26 mouse cellular contexts compared by ENCODE assay signal in genomic region chr3:148107031-148107430, GRCm38 (mm10).
"Had no signal": no experiment of that assay in that cellular context is flagged by ENCODE, and none has a peak within 500 bp of the region (broad histone marks: within the 10 kb centered on the region; RNA-seq: fewer than 3 reads in every experiment).

No protein-coding gene starts in this region.

- ATAC-seq: hindbrain, embryonic 16.5 days; inflammation-experienced regulatory T-cells, adult 6 months; intestine, embryonic 15.5 days; intestine, postnatal 0 days had no signal

- H3K36me3 ChIP-seq: heart, embryonic 10.5 days; heart, embryonic 12.5 days; hindbrain, embryonic 10.5 days; hindbrain, embryonic 12.5 days; intestine, embryonic 15.5 days; limb, embryonic 10.5 days; limb, embryonic 12.5 days had no signal

- H3K9me3 ChIP-seq: heart, embryonic 10.5 days; heart, embryonic 12.5 days; hindbrain, embryonic 10.5 days; hindbrain, embryonic 12.5 days; intestine, embryonic 15.5 days; limb, embryonic 10.5 days had no signal

- H3K4me1 ChIP-seq: heart, embryonic 10.5 days; heart, embryonic 12.5 days; hindbrain, embryonic 10.5 days; hindbrain, embryonic 12.5 days; intestine, embryonic 15.5 days; limb, embryonic 10.5 days; limb, embryonic 12.5 days had no signal

- H3K4me3 ChIP-seq: gastrocnemius, adult 2 months; heart, embryonic 10.5 days; heart, embryonic 12.5 days; hindbrain, embryonic 10.5 days; hindbrain, embryonic 12.5 days; intestine, embryonic 15.5 days; layer of hippocampus, adult 2 months; left cerebral cortex, adult 2 months; limb, embryonic 10.5 days; limb, embryonic 12.5 days had no signal

- DNase-seq: gastrocnemius, adult 2 months; gastrocnemius, postnatal 10 days; gastrocnemius, postnatal 25 days; heart, adult 18-20 months; heart, postnatal 10 days; heart, postnatal 4 days; kidney, adult 18-20 months; kidney, adult 8-10 months; kidney, postnatal 10 days; kidney, postnatal 25 days; kidney, postnatal 4 days; liver had no signal

- H3K27ac ChIP-seq: gastrocnemius, adult 2 months; heart, embryonic 10.5 days; hindbrain, embryonic 10.5 days; hindbrain, embryonic 12.5 days; hindbrain, embryonic 14.5 days; intestine, embryonic 15.5 days; layer of hippocampus, adult 2 months; left cerebral cortex, adult 2 months; limb, embryonic 10.5 days; limb, embryonic 12.5 days had no signal

- H3K4me2 ChIP-seq: heart, embryonic 12.5 days; hindbrain, embryonic 12.5 days; hindbrain, embryonic 14.5 days; intestine, embryonic 15.5 days; limb, embryonic 12.5 days; liver, embryonic 11.5 days had no signal

- H3K9ac ChIP-seq: heart, embryonic 12.5 days; hindbrain, embryonic 12.5 days; hindbrain, embryonic 14.5 days; intestine, embryonic 15.5 days; limb, embryonic 12.5 days had no signal

- H3K27me3 ChIP-seq: heart, embryonic 12.5 days; hindbrain, embryonic 12.5 days; intestine, embryonic 15.5 days; limb, embryonic 12.5 days had no signal
